Mouse (Mus musculus) liver, adult 2 months (tissue): Measurements from ENCODE around the gene Fgfr2. TPM values are rescaled to one million over a fixed set of nuclear protein-coding genes. Genes with fewer than 3 reads are reported as not detected.

Experiments
- DNase-seq: peaks from one replicate; pipeline ENCODE4 v3.0.0-alpha.2; 2011; ENCODE audit warnings: low read depth, low spot score; ENCODE audit errors: extremely low read depth
- H3K27ac ChIP-seq: fragments of 200-500 bp; replicated peaks from 2 replicates; pipeline ENCODE4 v1.5.1; 2012; ENCODE audit warnings: low read depth, mild to moderate bottlenecking, control low read depth, inconsistent platforms, low read length; ENCODE audit not compliant: insufficient read depth
- H3K27me3 ChIP-seq: fragments of 200-500 bp; 2 replicates; pipeline ENCODE4 v1.6.1; 2012; ENCODE audit warnings: mild to moderate bottlenecking, moderate library complexity, low read length, inconsistent platforms; ENCODE audit not compliant: control insufficient read depth, insufficient read depth
- H3K36me3 ChIP-seq: fragments of 200-500 bp; 2 replicates; pipeline ENCODE4 v1.6.1; 2012; ENCODE audit warnings: low read length, inconsistent platforms; ENCODE audit not compliant: control insufficient read depth, insufficient read depth
- H3K4me1 ChIP-seq: fragments of 200-500 bp; 2 replicates; pipeline ENCODE4 v1.6.1; 2011; ENCODE audit warnings: low read length; ENCODE audit not compliant: control insufficient read depth, insufficient read depth
- H3K4me3 ChIP-seq: fragments of 200-500 bp; 2 replicates; pipeline ENCODE4 v1.5.1; 2011; ENCODE audit warnings: low read depth, mild to moderate bottlenecking, control low read depth, low read length, moderate library complexity; ENCODE audit not compliant: insufficient read depth
- H3K79me2 ChIP-seq: fragments of 200-500 bp; 2 replicates; pipeline ENCODE4 v1.6.1; 2012; ENCODE audit warnings: inconsistent platforms, mild to moderate bottlenecking, low read length, moderate library complexity; ENCODE audit not compliant: control insufficient read depth, insufficient read depth
- H3K9ac ChIP-seq: fragments of 200-500 bp; 2 replicates; pipeline ENCODE4 v1.6.1; 2012; ENCODE audit warnings: low read depth, mild to moderate bottlenecking, control low read depth, inconsistent platforms, low read length
- CTCF ChIP-seq: fragments of 200-500 bp; IDR thresholded peaks from 2 replicates; pipeline ENCODE4 v1.5.1; 2011; ENCODE audit warnings: low read depth, low read length, control low read depth
- POLR2A ChIP-seq: fragments of 200-500 bp; IDR thresholded peaks from 2 replicates; pipeline ENCODE4 v1.6.1; 2011; ENCODE audit warnings: low read length, control low read depth; ENCODE audit not compliant: insufficient read depth; ENCODE audit errors: extremely low read depth
- WGBS: fragments of 180-500 bp; shearing (Covaris S2); methylation state at CpG from one replicate; pipeline ENCODE4 v1.1.7; 2018; 5-methylcytosine and 5-hydroxymethylcytosine counted together
- polyA plus RNA-seq: library from polyadenylated mRNA; depleted of rRNA; stranded (reverse); fragments of >200 nt; gene quantifications from 2 replicates; pipeline ENCODE4 v1.2.3, GENCODE M21; 2012
- total RNA-seq: library from RNA; depleted of rRNA; stranded (reverse); fragments of >200 nt; gene quantifications from 2 replicates; pipeline ENCODE4 v1.2.3, GENCODE M21; 2014

Gene Fgfr2
- total and polyA plus RNA-seq, 2 experiments = 16.7 to 35.2 TPM

GRCm38 (mm10) chr7:132711579-132711978, 411.6 kb downstream of the Fgfr2 start:
- Histone ChIP-seq H3K79me2 (no peaks in the 10 kb centered on the region), H3K27me3 (no peaks in the 10 kb centered on the region), H3K9ac (no peak overlapping the region), H3K27ac (no peak overlapping the region), H3K4me1 (no peaks in the 10 kb centered on the region), H3K36me3 (no peaks in the 10 kb centered on the region), H3K4me3 (no peak overlapping the region)
- DNase-seq = no peak
- 74% methylated on average over 9 of the region's 9 CpGs for WGBS
- no peak for TF ChIP-seq CTCF
- TF ChIP-seq POLR2A = no peak

DNA sequence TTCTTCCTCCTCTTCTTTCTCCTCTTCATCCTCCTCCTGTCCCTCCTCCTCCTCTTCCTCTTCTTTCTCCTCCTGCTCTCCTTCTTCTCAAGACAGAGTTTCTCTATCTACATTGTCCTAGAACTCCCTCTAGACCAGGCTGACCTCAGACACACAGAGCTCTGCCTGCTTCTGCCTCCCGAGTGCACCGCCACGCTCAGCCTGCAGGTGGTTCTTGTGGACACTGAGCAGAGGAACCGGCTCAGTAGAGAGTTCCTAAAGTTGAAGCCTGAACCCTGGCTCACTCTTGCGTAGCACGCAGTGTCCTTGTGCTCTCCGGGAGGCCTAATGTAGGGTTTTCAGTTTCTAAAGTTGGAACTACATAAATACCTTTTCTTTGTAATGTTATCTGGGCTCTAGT, 418.0 kb downstream of the Fgfr2 start:
- no peak overlapping the region for H3K9ac ChIP-seq
- no peaks in the 10 kb centered on the region for H3K36me3 ChIP-seq
- H3K27ac ChIP-seq = no peak overlapping the region
- no peak overlapping the region for H3K4me3 ChIP-seq
- H3K27me3 ChIP-seq = no peaks in the 10 kb centered on the region
- TF ChIP-seq CTCF (peak; percentile 63), POLR2A (no peak)
- no peaks in the 10 kb centered on the region for H3K79me2 ChIP-seq
- DNase-seq = no peak
- WGBS = 90% methylated on average over 7 of the region's 7 CpGs
- H3K4me1 ChIP-seq = peaks cover 11% of the 10 kb centered on the region

DNA sequence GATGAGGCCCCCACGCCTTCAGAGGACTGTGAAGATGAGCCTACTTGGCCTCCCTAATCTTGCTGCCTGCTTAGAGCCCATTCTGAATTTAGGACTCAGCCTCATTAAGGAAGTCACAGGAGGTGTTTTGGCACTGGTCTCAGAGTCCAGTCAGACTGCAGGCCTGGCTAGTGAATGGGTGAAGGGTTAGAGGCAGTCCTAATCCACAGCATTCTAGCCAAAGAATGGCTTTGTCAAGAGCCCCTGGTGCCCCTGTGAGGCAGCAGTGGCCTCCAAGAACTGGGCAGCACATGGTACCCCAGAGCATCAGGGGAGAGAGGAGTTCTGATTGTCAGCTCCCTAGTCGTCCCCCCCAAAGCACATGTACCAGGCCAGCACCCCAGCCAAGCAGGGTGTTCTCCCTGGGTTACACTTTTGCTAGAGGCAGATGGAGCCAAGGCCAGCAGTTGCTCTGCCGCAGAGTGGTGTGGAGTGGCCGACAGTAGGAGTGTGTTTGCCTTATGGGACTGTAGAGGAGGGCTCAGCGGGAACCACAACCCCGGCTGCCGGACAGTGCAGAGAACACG, 418.8 kb downstream of the Fgfr2 start:
- Histone ChIP-seq H3K4me3 (no peak overlapping the region), H3K27ac (no peak overlapping the region), H3K9ac (no peak overlapping the region), H3K79me2 (no peaks in the 10 kb centered on the region), H3K36me3 (no peaks in the 10 kb centered on the region), H3K4me1 (peaks cover 11% of the 10 kb centered on the region), H3K27me3 (no peaks in the 10 kb centered on the region)
- DNase-seq = peak; percentile 71
- WGBS = 89% methylated on average over 8 of the region's 8 CpGs
- TF ChIP-seq POLR2A (no peak), CTCF (no peak)

GRCm38 (mm10) chr7:132703515-132704309, 419.4 kb downstream of the Fgfr2 start:
- H3K4me3 ChIP-seq = no peak overlapping the region
- H3K9ac ChIP-seq = no peak overlapping the region
- WGBS = 63% methylated on average over 9 of the region's 9 CpGs
- peak; percentile 90 for DNase-seq
- peaks cover 11% of the 10 kb centered on the region for H3K4me1 ChIP-seq
- H3K27me3 ChIP-seq = no peaks in the 10 kb centered on the region
- H3K79me2 ChIP-seq = no peaks in the 10 kb centered on the region
- H3K27ac ChIP-seq = peak overlapping the region; percentile 21; the same call in 1 of the 2 replicates
- TF ChIP-seq POLR2A = no peak
- TF ChIP-seq CTCF = no peak
- no peaks in the 10 kb centered on the region for H3K36me3 ChIP-seq

GRCm38 (mm10) chr7:132702492-132703070, 420.6 kb downstream of the Fgfr2 start:
- H3K9ac ChIP-seq = no peak overlapping the region
- no peak overlapping the region for H3K27ac ChIP-seq
- peaks cover 11% of the 10 kb centered on the region for H3K4me1 ChIP-seq
- no peak overlapping the region for H3K4me3 ChIP-seq
- TF ChIP-seq POLR2A = no peak
- no peak for TF ChIP-seq CTCF
- DNase-seq = no peak
- H3K79me2 ChIP-seq = no peaks in the 10 kb centered on the region
- no peaks in the 10 kb centered on the region for H3K27me3 ChIP-seq
- WGBS = 92% methylated on average over 5 of the region's 5 CpGs
- H3K36me3 ChIP-seq = no peaks in the 10 kb centered on the region
